Mouse (Mus musculus) embryonic facial prominence, embryonic 10.5 days (tissue): ENCODE data around the gene F830045P16Rik. TPM values are rescaled to one million over a fixed set of nuclear protein-coding genes. Genes with fewer than 3 reads are reported as not detected.
"Not testable (repeated sequence)": the region's sequence is repeated elsewhere in the genome, so short reads cannot be mapped to it uniquely, and the experiment has no call there.

Source experiments
- DNase-seq: peaks from one replicate; pipeline ENCODE4 v3.0.0-alpha.2; 2017; ENCODE audit warnings: low spot score
- H3K27ac ChIP-seq: fragments of 300-500 bp; sonication (generic); replicated peaks from 2 replicates; pipeline ENCODE4 v1.5.1; 2016; ENCODE audit warnings: mild to moderate bottlenecking
- H3K27me3 ChIP-seq: fragments of 300-500 bp; sonication (generic); replicated peaks from 2 replicates; pipeline ENCODE4 v1.6.1; 2016; ENCODE audit warnings: low read depth, mild to moderate bottlenecking; ENCODE audit not compliant: poor library complexity, severe bottlenecking
- H3K36me3 ChIP-seq: fragments of 300-500 bp; sonication (generic); replicated peaks from 2 replicates; pipeline ENCODE4 v1.6.1; 2016; ENCODE audit warnings: mild to moderate bottlenecking, moderate library complexity
- H3K4me1 ChIP-seq: fragments of 300-500 bp; sonication (generic); 2 replicates; pipeline ENCODE4 v1.6.1; 2016
- H3K4me3 ChIP-seq: fragments of 300-500 bp; sonication (generic); 2 replicates; pipeline ENCODE4 v1.5.1; 2016; ENCODE audit warnings: mild to moderate bottlenecking, moderate library complexity
- H3K9me3 ChIP-seq: fragments of 300-500 bp; sonication (generic); 2 replicates; pipeline ENCODE4 v1.6.1; 2016; ENCODE audit warnings: mild to moderate bottlenecking
- WGBS: fragments of 180-500 bp; shearing (Covaris S2); methylation state at CpG from one replicate; pipeline ENCODE4 v1.1.7; 2016; 5-methylcytosine and 5-hydroxymethylcytosine counted together
- polyA plus RNA-seq: library from polyadenylated mRNA; unstranded; fragments of >200 nt; fragmentation: Nextera tagmentation; extraction: Ambion mirVana; gene quantifications from 2 replicates; pipeline ENCODE4 v1.2.1, GENCODE M21; 2016

F830045P16Rik gene
- polyA plus RNA-seq, 1 experiment from 2014 or later, result not detected

GRCm38 (mm10) chr2:129514923-129515920, 21.2 kb downstream of the F830045P16Rik start:
- no peaks in the 10 kb centered on the region for H3K9me3 ChIP-seq
- peaks cover 13% of the 10 kb centered on the region for H3K4me1 ChIP-seq
- H3K27ac ChIP-seq, result no peak overlapping the region
- H3K36me3 ChIP-seq, result no peaks in the 10 kb centered on the region
- H3K27me3 ChIP-seq, result no peaks in the 10 kb centered on the region
- DNase-seq, result no peak
- WGBS, result 39% methylated on average over 16 of the region's 16 CpGs
- no peak overlapping the region for H3K4me3 ChIP-seq

- Histone ChIP-seq H3K36me3 (no peaks in the 10 kb centered on the region), H3K27ac (no peak overlapping the region), H3K4me1 (peaks cover 13% of the 10 kb centered on the region), H3K27me3 (no peaks in the 10 kb centered on the region), H3K4me3 (no peak overlapping the region), H3K9me3 (no peaks in the 10 kb centered on the region)
- no peak for DNase-seq
Observed at GRCm38 (mm10) chr2:129514401-129514667, 22.1 kb downstream of the F830045P16Rik start.

DNA sequence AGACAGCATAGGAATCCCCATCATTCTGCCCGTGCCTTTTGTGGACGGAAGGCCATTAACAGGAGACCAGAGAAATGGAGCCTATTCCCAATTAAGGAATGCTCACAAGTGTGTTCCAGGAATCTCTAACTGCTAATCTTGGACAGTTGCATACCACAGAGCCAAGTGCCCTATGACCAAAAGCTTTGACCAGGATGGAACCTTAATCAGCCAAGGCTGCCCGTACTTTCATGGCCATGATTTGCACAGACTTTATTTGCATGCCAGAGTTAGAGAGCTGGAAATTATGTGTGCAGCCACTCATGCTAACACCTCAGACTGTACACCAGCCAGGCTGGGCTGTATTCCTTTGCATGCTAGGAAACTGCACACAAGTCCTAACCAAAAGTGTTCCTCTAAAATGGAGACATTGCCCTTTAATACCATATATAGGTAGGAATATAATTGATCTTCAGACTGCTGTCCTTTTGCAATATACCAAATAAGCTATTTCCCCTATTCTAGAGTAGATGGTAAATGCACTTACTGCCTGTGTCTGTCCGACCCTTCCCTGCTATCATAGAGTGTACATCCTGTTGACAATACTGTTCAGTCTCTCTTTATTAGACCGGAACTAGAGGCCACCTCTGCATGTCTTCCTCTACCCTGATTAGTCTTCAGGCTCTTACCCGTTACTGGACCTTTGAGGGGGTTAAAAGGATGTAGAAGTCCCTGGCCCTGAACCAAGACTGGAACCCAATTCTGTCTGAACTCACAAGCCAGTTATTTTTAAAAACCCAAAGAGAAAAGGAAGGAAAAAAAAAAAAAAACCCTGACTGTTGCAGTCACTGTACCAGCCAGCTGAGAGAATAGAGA, 22.6 kb downstream of the F830045P16Rik start:
- H3K4me1 ChIP-seq, result peaks cover 13% of the 10 kb centered on the region
- H3K4me3 ChIP-seq, result no peak overlapping the region
- H3K27ac ChIP-seq, result no peak overlapping the region
- no peaks in the 10 kb centered on the region for H3K36me3 ChIP-seq
- H3K27me3 ChIP-seq, result no peaks in the 10 kb centered on the region
- no peaks in the 10 kb centered on the region for H3K9me3 ChIP-seq
- no peak for DNase-seq
- 85% methylated on average over 6 of the region's 6 CpGs for WGBS

GRCm38 (mm10) chr2:129512147-129512546, 24.3 kb downstream of the F830045P16Rik start:
- 86% methylated on average over 7 of the region's 7 CpGs for WGBS
- not testable (repeated sequence) for H3K9me3 ChIP-seq

DNA sequence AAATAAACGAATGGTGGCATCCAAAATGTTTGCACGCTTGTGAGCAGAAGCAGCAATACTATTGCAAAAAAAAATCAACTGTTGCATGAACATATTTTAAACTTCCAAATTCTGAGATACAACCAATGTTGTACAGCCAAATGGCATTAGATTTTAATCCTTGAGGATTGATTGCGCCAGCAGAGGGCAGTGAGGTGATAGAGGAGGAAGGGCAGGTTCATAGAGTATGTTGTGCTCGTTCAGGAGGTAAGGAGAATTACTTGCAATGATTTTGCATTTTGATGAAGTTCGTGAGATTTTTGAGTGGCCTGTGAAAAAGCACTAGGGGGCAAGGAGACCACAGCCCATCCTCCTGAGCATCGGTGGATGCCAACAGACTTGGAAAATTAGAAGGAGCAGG, 33.8 kb downstream of the F830045P16Rik start:
- Histone ChIP-seq H3K4me3 (no peak overlapping the region), H3K27ac (no peak overlapping the region), H3K9me3 (no peaks in the 10 kb centered on the region), H3K4me1 (no peaks in the 10 kb centered on the region), H3K36me3 (no peaks in the 10 kb centered on the region), H3K27me3 (no peaks in the 10 kb centered on the region)
- peak; percentile 41 for DNase-seq
- WGBS, result 31% methylated on average over 6 of the region's 6 CpGs

More at GRCm38 (mm10) chr2:129512147-129512546, 24.3 kb downstream of the F830045P16Rik start:
- not testable (repeated sequence) for DNase-seq, H3K4me3 ChIP-seq, H3K27ac ChIP-seq, H3K36me3 ChIP-seq, H3K27me3 ChIP-seq
- H3K4me1 ChIP-seq, result peaks cover 13% of the 10 kb centered on the region

GRCm38 (mm10) chr2:129489496-129490285, 46.7 kb downstream of the F830045P16Rik start:
- no peaks in the 10 kb centered on the region for H3K9me3 ChIP-seq
- H3K27me3 ChIP-seq, result no peaks in the 10 kb centered on the region
- no peak for DNase-seq
- no peak overlapping the region for H3K4me3 ChIP-seq
- no peaks in the 10 kb centered on the region for H3K36me3 ChIP-seq
- H3K27ac ChIP-seq, result no peak overlapping the region
- H3K4me1 ChIP-seq, result no peaks in the 10 kb centered on the region
- 57% methylated on average over 3 of the region's 3 CpGs for WGBS

GRCm38 (mm10) chr2:129483150-129483549, 53.3 kb downstream of the F830045P16Rik start:
- H3K27ac ChIP-seq, result no peak overlapping the region
- WGBS, result 87% methylated on average over 3 of the region's 3 CpGs
- no peaks in the 10 kb centered on the region for H3K4me1 ChIP-seq
- DNase-seq, result no peak
- H3K27me3 ChIP-seq, result no peaks in the 10 kb centered on the region
- no peaks in the 10 kb centered on the region for H3K36me3 ChIP-seq
- no peak overlapping the region for H3K4me3 ChIP-seq
- no peaks in the 10 kb centered on the region for H3K9me3 ChIP-seq

GRCm38 (mm10) chr2:129471905-129472304, 64.5 kb downstream of the F830045P16Rik start:
- WGBS, result 30% methylated on average over 5 of the region's 5 CpGs
- Histone ChIP-seq H3K9me3 (no peaks in the 10 kb centered on the region), H3K27me3 (no peaks in the 10 kb centered on the region), H3K4me3 (no peak overlapping the region), H3K36me3 (no peaks in the 10 kb centered on the region), H3K4me1 (no peaks in the 10 kb centered on the region), H3K27ac (no peak overlapping the region)
- DNase-seq, result peak; percentile 12

DNA sequence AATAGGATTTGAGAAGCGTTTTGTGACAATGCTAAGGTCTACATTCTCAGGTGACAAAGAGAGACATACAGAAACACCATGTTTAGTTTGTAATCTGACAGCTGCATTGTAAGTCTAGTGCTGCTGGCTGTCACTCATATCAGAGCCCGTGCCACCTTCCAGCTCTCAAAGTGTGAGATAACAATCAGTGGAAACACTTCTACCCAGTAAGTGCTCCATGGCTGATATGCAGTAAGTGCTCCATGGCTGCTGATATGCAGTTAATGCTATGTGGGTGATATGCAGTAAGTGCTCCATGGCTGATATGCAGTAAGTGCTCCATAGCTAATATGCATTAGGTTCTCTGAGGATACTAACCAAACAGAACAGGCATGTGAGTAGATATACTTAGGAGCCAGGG, 65.6 kb downstream of the F830045P16Rik start:
- no peak overlapping the region for H3K27ac ChIP-seq
- WGBS, result 74% methylated on average over 2 of the region's 2 CpGs
- no peak for DNase-seq
- no peak overlapping the region for H3K4me3 ChIP-seq
- no peaks in the 10 kb centered on the region for H3K4me1 ChIP-seq
- H3K27me3 ChIP-seq, result no peaks in the 10 kb centered on the region
- H3K36me3 ChIP-seq, result no peaks in the 10 kb centered on the region
- H3K9me3 ChIP-seq, result no peaks in the 10 kb centered on the region

DNA sequence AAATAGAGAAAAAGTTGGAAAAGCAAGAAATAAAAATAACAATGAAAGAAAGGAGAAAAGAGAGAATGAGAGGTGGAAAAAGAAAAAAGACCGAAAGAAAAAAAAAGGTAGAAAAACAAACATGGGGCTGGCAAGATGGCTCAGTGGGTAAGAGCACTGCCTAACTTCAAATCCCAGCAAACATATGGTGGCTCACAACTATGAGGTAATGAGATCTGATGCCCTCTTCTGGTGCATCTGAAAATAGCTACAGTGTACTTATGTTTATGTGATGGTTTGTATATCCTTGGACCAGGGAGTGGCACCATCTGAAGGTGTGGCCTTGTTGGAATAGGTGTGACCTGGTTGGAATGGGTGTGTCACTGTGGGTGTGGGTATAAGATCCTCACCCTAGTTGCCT, 97.6 kb downstream of the F830045P16Rik start:
- H3K36me3 ChIP-seq, H3K4me3 ChIP-seq, H3K9me3 ChIP-seq, H3K27me3 ChIP-seq, DNase-seq, H3K27ac ChIP-seq, H3K4me1 ChIP-seq: not testable (repeated sequence)
- WGBS, result 75% methylated on average over 1 of the region's 1 CpGs

- H3K4me3 ChIP-seq, result no peak overlapping the region
- H3K9me3 ChIP-seq, result no peaks in the 10 kb centered on the region
- H3K27me3 ChIP-seq, result no peaks in the 10 kb centered on the region
- no peaks in the 10 kb centered on the region for H3K4me1 ChIP-seq
- no peak for DNase-seq
- 78% methylated on average over 1 of the region's 1 CpGs for WGBS
- no peaks in the 10 kb centered on the region for H3K36me3 ChIP-seq
- no peak overlapping the region for H3K27ac ChIP-seq
Observed at GRCm38 (mm10) chr2:129435154-129435553, 101.2 kb downstream of the F830045P16Rik start.

- Histone ChIP-seq H3K4me3 (no peak overlapping the region), H3K27me3 (no peaks in the 10 kb centered on the region), H3K27ac (no peak overlapping the region), H3K9me3 (no peaks in the 10 kb centered on the region), H3K4me1 (no peaks in the 10 kb centered on the region), H3K36me3 (no peaks in the 10 kb centered on the region)
- WGBS, result 72% methylated on average over 3 of the region's 3 CpGs
- no peak for DNase-seq
Observed at GRCm38 (mm10) chr2:129423741-129424140, 112.7 kb downstream of the F830045P16Rik start.
